Mouse (Mus musculus) stomach, postnatal 0 days (tissue): ENCODE measurements around the gene H2-Q10. TPM values are rescaled to one million over a fixed set of nuclear protein-coding genes. Genes with fewer than 3 reads are reported as not detected.

Experiments used
- ATAC-seq: fragments of 200-750 bp; cut with Nextera tagmentation; 2 replicates; pipeline ENCODE4 v1.8.0; 2017; ENCODE audit not compliant: low FRiP score, low TSS enrichment
- DNase-seq: peaks from one replicate; pipeline ENCODE4 v3.0.0-alpha.2; 2016; ENCODE audit warnings: low spot score
- H3K27ac ChIP-seq: fragments of 300-500 bp; sonication (generic); replicated peaks from 2 replicates; pipeline ENCODE4 v1.5.1; 2014; ENCODE audit warnings: mild to moderate bottlenecking, control low read depth
- H3K27me3 ChIP-seq: fragments of 300-500 bp; sonication (generic); 2 replicates; pipeline ENCODE4 v1.6.1; 2014; ENCODE audit warnings: low read length; ENCODE audit not compliant: control insufficient read depth, insufficient read depth
- H3K36me3 ChIP-seq: fragments of 300-500 bp; sonication (generic); 2 replicates; pipeline ENCODE4 v1.6.1; 2014; ENCODE audit warnings: low read length, mixed read lengths; ENCODE audit not compliant: control insufficient read depth, insufficient read depth
- H3K4me1 ChIP-seq: fragments of 300-500 bp; sonication (generic); replicated peaks from 2 replicates; pipeline ENCODE4 v1.6.1; 2014; ENCODE audit warnings: antibody characterized with exemption; ENCODE audit not compliant: control insufficient read depth, insufficient read depth
- H3K4me2 ChIP-seq: fragments of 300-500 bp; sonication (generic); replicated peaks from 2 replicates; pipeline ENCODE4 v1.6.1; 2014; ENCODE audit warnings: low read depth, mild to moderate bottlenecking, control low read depth, moderate library complexity
- H3K4me3 ChIP-seq: fragments of 300-500 bp; sonication (generic); 2 replicates; pipeline ENCODE4 v1.5.1; 2014; ENCODE audit warnings: low read depth, low read length, control low read depth
- H3K9ac ChIP-seq: fragments of 300-500 bp; sonication (generic); 2 replicates; pipeline ENCODE4 v1.6.1; 2014; ENCODE audit warnings: mild to moderate bottlenecking, low read length, control low read depth, mixed read lengths
- H3K9me3 ChIP-seq: fragments of 300-500 bp; sonication (generic); 2 replicates; pipeline ENCODE4 v1.6.1; 2016; ENCODE audit warnings: low read length; ENCODE audit not compliant: control insufficient read depth
- CTCF ChIP-seq: IDR thresholded peaks from 2 replicates; pipeline ENCODE4 v1.5.1; 2016; ENCODE audit warnings: antibody characterized with exemption, low read depth, mild to moderate bottlenecking, moderate library complexity
- EP300 ChIP-seq: optimal IDR thresholded peaks from 2 replicates; pipeline ENCODE3; 2016; ENCODE audit warnings: antibody characterized with exemption
- WGBS: fragments of 180-500 bp; shearing (Covaris S2); extraction: QIAGEN DNeasy Blood & Tissue Kit; methylation state at CpG from one replicate; pipeline ENCODE4 v1.1.7; 2014; 5-methylcytosine and 5-hydroxymethylcytosine counted together
- polyA plus RNA-seq: library from polyadenylated mRNA; unstranded; fragments of >200 nt; fragmentation: Nextera tagmentation; extraction: Ambion mirVana; gene quantifications from 2 replicates; pipeline ENCODE4 v1.2.1, GENCODE M21; 2015

H2-Q10 gene
- polyA plus RNA-seq, 1 experiment from 2014 or later: 0.99 TPM

DNA sequence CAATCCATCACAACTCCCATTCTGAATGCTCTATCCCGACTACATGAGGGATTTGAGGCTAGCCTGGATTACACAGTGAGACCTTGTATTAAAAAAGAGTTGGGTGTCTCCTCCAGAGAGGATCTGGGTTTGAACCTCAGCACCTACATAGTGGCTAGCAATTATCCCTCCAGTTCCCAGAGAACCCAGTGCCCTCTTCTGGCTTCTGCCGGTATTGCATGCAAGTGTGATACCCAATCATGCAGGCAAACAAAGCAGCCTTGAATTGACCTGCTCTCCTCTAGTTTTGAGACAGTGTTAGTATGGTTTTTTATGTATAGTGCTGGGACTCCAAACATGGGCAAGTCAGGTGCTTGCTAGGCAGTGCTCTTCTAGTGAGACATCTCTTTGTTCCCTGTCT, 44.0 kb downstream of the H2-Q10 start:
- H3K27me3 ChIP-seq: no peaks in the 10 kb centered on the region
- H3K4me1 ChIP-seq: peaks cover 7% of the 10 kb centered on the region; the same call in 1 of the 2 replicates
- no peak for TF ChIP-seq EP300
- TF ChIP-seq CTCF: peak; percentile 85
- 23% methylated on average over 2 of the region's 2 CpGs for WGBS
- H3K4me3 ChIP-seq: no peak overlapping the region
- no peak overlapping the region for H3K27ac ChIP-seq
- no peaks in the 10 kb centered on the region for H3K9me3 ChIP-seq
- no peaks in the 10 kb centered on the region for H3K36me3 ChIP-seq
- ATAC-seq (no peak), DNase-seq (peak; percentile 85)
- 0 out of 2 replicates have a peak overlapping the region, but pooled peaks have one; percentile 85 for H3K4me2 ChIP-seq
- no peak overlapping the region for H3K9ac ChIP-seq

DNA sequence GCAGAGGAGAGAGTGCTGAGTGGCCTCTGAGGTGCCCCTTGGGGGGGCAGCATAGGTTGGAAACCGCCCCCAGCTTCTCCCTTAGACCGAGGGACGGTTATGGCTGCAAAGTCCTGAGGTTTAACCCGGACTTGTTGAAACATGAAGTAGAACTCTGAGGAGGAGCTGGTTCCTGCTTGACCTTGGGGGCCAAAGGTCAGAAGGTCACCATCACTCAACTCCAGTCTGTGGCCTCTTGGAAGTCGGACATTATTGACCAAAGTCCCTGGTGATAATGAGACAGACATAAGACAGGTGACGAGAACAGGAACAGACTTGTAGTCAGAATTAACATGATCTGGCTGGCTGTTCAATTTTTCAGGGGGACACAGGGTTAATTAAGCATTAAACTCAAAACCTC, 44.9 kb downstream of the H2-Q10 start:
- Histone ChIP-seq H3K4me1 (peaks cover 7% of the 10 kb centered on the region; the same call in 1 of the 2 replicates), H3K4me3 (peak overlapping the region; percentile 62; the same call in 1 of the 2 replicates), H3K4me2 (peak overlapping the region; percentile 85), H3K27ac (no peak overlapping the region), H3K9me3 (no peaks in the 10 kb centered on the region), H3K36me3 (no peaks in the 10 kb centered on the region), H3K9ac (peak overlapping the region; percentile 48; the same call in 1 of the 2 replicates), H3K27me3 (no peaks in the 10 kb centered on the region)
- ATAC-seq (no peak), DNase-seq (no peak)
- 42% methylated on average over 6 of the region's 6 CpGs for WGBS
- TF ChIP-seq EP300 (no peak), CTCF (no peak)

DNA sequence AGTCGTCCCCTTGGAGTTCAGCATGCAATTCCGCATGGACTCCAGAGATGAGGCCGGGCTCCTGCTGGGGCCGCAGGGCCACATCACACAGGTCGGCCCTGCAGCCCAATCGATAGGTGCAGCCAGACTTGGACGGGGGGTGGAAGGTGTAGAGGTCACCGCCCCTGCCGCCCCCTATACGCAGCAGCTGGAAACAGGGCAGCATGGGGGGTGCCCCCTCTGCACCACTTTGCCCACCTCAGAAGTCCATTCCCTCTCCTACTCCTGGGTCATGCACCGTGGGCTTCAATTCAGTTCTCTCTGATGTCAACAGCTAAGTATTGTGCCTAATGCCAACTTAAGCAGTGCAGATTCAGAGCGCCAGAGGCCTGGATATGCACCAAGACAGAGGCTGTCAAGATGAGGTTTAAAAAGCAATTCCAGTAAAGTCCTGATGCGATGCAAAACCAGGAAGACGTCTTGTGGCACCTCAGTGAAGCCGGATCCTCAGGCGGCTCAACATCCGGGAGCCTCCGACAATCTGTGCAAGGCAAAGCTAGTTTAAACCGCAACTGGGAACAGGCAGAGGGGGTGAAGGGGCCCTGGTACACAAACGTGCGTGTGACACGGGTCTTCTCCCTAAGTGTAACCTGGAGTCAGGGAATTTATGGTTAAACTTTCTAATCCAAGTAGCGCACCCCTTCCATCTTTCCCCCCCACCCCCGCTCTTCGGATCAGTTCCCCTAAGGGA, 46.2 kb downstream of the H2-Q10 start:
- no peak for TF ChIP-seq EP300
- TF ChIP-seq CTCF: no peak
- Histone ChIP-seq H3K9ac (peak overlapping the region; percentile 64), H3K36me3 (no peaks in the 10 kb centered on the region), H3K9me3 (no peaks in the 10 kb centered on the region), H3K4me2 (peak overlapping the region; percentile 85), H3K4me1 (peaks cover 7% of the 10 kb centered on the region; the same call in 1 of the 2 replicates), H3K27me3 (no peaks in the 10 kb centered on the region), H3K27ac (peak overlapping the region; percentile 61), H3K4me3 (peak overlapping the region; percentile 62)
- WGBS: 4% methylated on average over 25 of the region's 25 CpGs
- ATAC-seq: peak; percentile 25; the same call in 1 of the 2 replicates
- DNase-seq: peak; percentile 66

DNA sequence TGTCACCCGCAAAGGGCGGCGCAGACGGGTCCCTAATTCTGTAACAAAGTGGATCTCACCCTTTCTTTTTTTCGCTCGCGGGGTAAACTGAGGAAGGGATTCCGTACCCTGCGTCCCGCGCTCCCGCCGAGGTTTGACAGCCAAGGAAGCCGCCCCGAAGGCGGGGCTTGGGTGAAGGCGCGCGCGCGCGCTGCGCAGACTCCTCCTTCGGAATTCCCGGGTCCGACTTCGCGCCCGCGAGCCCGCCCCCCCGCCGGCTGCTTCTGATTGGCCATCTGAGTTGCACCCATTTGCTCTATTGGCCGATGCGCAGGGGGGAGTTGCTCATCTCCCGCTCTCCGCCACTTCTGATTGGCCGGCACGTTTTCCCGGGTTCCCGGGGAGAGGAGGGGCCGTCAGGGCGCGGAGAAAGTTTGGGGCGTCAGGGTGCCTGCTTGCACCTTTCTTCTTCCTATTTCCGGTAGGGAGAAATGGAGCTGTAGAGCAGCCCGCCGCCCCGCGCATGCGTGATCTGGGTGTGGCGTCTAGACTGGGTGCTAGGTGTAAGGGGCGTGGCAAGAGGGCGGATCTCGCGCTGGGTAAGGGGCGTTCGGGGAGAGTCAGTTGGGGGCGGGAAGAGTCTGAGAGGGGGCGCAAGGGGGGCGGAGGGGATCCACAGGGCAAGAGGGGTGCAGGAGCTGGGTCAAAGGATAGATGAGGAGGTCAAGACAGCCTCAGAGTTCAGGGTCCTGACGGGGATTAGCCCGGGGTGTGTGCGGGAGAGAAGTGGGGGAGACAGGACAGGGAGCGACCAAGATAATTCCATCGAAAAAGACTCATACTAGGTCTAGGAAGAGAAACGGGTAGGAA, 47.0 kb downstream of the H2-Q10 start, which contains the start of the genes Tcf19 and Cchcr1:
Tcf19 (minus strand) TSS at position 173 of the 849 bp plus-strand sequence.
Cchcr1 (plus strand) TSS at position 449 of the 849 bp plus-strand sequence.
- Histone ChIP-seq H3K4me1 (peaks cover 7% of the 10 kb centered on the region; the same call in 1 of the 2 replicates), H3K27me3 (no peaks in the 10 kb centered on the region), H3K4me2 (peak within 1 kb of the TSS; percentile 85), H3K9ac (peak within 1 kb of the TSS; percentile 64), H3K9me3 (no peaks in the 10 kb centered on the region), H3K4me3 (peak within 1 kb of the TSS; percentile 62), H3K36me3 (no peaks in the 10 kb centered on the region), H3K27ac (peak within 1 kb of the TSS; percentile 61)
- peak; percentile 97 for ATAC-seq
- DNase-seq: peak; percentile 99
- TF ChIP-seq EP300: peak; percentile 95
- TF ChIP-seq CTCF: no peak
- under 1% methylated on average over 61 of the region's 67 CpGs for WGBS

DNA sequence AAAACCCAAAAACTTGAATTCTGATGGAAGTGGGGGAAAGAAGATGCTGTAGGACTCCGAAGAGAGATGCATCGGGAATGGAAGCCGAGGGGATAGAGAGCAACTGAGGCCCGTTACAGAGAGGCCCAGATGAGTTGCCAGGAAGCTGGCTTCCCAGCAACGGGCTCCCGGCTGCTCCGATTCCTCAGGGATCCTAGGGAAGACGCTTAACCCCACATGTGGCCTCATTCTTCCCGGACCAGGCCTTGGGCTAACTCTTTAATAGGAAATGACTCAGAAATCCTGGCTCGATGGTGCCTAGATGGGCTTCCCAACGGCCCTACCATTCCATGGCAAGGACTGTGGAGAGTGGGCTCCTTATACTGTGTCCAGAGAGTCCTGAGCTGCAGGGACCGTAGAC, 47.6 kb downstream of the H2-Q10 start:
- Histone ChIP-seq H3K27ac (peak overlapping the region; percentile 53), H3K36me3 (no peaks in the 10 kb centered on the region), H3K9me3 (no peaks in the 10 kb centered on the region), H3K9ac (peak overlapping the region; percentile 60), H3K4me1 (peaks cover 7% of the 10 kb centered on the region; the same call in 1 of the 2 replicates), H3K27me3 (no peaks in the 10 kb centered on the region), H3K4me2 (peak overlapping the region; percentile 85), H3K4me3 (peak overlapping the region; percentile 62)
- ATAC-seq: no peak
- TF ChIP-seq EP300 (no peak), CTCF (no peak)
- peak; percentile 36 for DNase-seq
- WGBS: 3% methylated on average over 12 of the region's 12 CpGs

Other genes with a start within 250 kb of the H2-Q10 start
- 0.27 and 0.33 TPM in 2 replicates for gene Gm16181, start 249.3 kb upstream of the H2-Q10 start, polyA plus RNA-seq
- 3.0 and 3.6 TPM in 2 replicates for gene Atp6v1g2, start 236.4 kb upstream of the H2-Q10 start, polyA plus RNA-seq
- gene Nfkbil1, start 234.3 kb upstream of the H2-Q10 start, polyA plus RNA-seq: 7.4 and 7.5 TPM in 2 replicates
- 143 and 145 TPM in 2 replicates for gene Ddx39b, start 228.3 kb upstream of the H2-Q10 start, polyA plus RNA-seq
- gene H2-D1, start 207.4 kb upstream of the H2-Q10 start, polyA plus RNA-seq: 303 and 307 TPM in 2 replicates
- not detected in 2 replicates for gene H2-Q1, start 149.7 kb upstream of the H2-Q10 start, polyA plus RNA-seq
- gene H2-Q2, start 127.8 kb upstream of the H2-Q10 start, polyA plus RNA-seq: 1.2 and 1.6 TPM in 2 replicates
- gene H2-Q4, start 90.5 kb upstream of the H2-Q10 start, polyA plus RNA-seq: 2.7 and 3.3 TPM in 2 replicates
- gene H2-Q6, start 45.2 kb upstream of the H2-Q10 start, polyA plus RNA-seq: 0.22 and 0.35 TPM in 2 replicates
- 0.96 and 1.2 TPM in 2 replicates for gene H2-Q7, start 30.9 kb upstream of the H2-Q10 start, polyA plus RNA-seq
- not detected in 2 replicates for gene Pou5f1, start 35.9 kb downstream of the H2-Q10 start, polyA plus RNA-seq
- 32.7 and 34.5 TPM in 2 replicates for gene Tcf19, start 46.7 kb downstream of the H2-Q10 start, polyA plus RNA-seq
- 7.1 and 7.4 TPM in 2 replicates for gene Cchcr1, start 47.0 kb downstream of the H2-Q10 start, polyA plus RNA-seq
- gene Psors1c2, start 63.1 kb downstream of the H2-Q10 start, polyA plus RNA-seq: 66.1 and 66.8 TPM in 2 replicates
- 106 and 139 TPM in 2 replicates for gene Cdsn, start 82.0 kb downstream of the H2-Q10 start, polyA plus RNA-seq
- 234 and 311 TPM in 2 replicates for gene 2300002M23Rik, start 97.4 kb downstream of the H2-Q10 start, polyA plus RNA-seq
- 7.6 and 8.6 TPM in 2 replicates for gene Sfta2, start 131.5 kb downstream of the H2-Q10 start, polyA plus RNA-seq
- gene Gm9573, start 156.5 kb downstream of the H2-Q10 start, polyA plus RNA-seq: 2.6 and 3.9 TPM in 2 replicates
- gene Mucl3, start 173.6 kb downstream of the H2-Q10 start, polyA plus RNA-seq: 768 and 930 TPM in 2 replicates
- 10.3 and 10.6 TPM in 2 replicates for gene Vars2, start 197.5 kb downstream of the H2-Q10 start, polyA plus RNA-seq
- gene Gtf2h4, start 203.7 kb downstream of the H2-Q10 start, polyA plus RNA-seq: 20.7 and 20.8 TPM in 2 replicates
- gene Ddr1, start 234.5 kb downstream of the H2-Q10 start, polyA plus RNA-seq: 50.8 TPM in 2 replicates